Mouse (Mus musculus): Measurements from ENCODE around the gene Hyou1. TPM values are rescaled to one million over a fixed set of nuclear protein-coding genes. Genes with fewer than 3 reads are reported as not detected.
"Not testable (repeated sequence)": the region's sequence is repeated elsewhere in the genome, so short reads cannot be mapped to it uniquely, and the experiment has no call there.

Gene Hyou1
- polyA plus RNA-seq, 1 experiment from 2014 or later, result 33.8 TPM

GRCm38 (mm10) chr9:44347166-44347565 lies 32.1 kb upstream of the Hyou1 start:
- H3K36me3 ChIP-seq (ENCODE audit: control insufficient read depth, insufficient read depth, low read length), result peaks cover 22% of the 10 kb centered on the region
- WGBS, result 86% methylated on average over 9 of the region's 9 CpGs

GRCm38 (mm10) chr9:44347621-44348020 lies 31.7 kb upstream of the Hyou1 start:
- no peak for ATAC-seq (ENCODE audit: insufficient read depth, low FRiP score)
- Histone ChIP-seq H3K27me3 (ENCODE audit: control insufficient read depth, insufficient read depth, low read length) (no peaks in the 10 kb centered on the region), H3K36me3 (ENCODE audit: control insufficient read depth, insufficient read depth, low read length) (peaks cover 27% of the 10 kb centered on the region), H3K4me3 (replicated peaks; ENCODE audit: low read length) (no peak overlapping the region), H3K9ac (ENCODE audit: low read length) (no peak overlapping the region), H3K4me1 (ENCODE audit: control insufficient read depth, insufficient read depth, low read length) (peaks cover 7% of the 10 kb centered on the region; the same call in 1 of the 2 replicates), H3K4me2 (ENCODE audit: low read depth, low read length) (no peak overlapping the region), H3K9me3 (replicated peaks; ENCODE audit: control insufficient read depth, low read length) (no peaks in the 10 kb centered on the region), H3K27ac (ENCODE audit: low read length) (no peak overlapping the region)
- 85% methylated on average over 4 of the region's 4 CpGs for WGBS

More at GRCm38 (mm10) chr9:44347166-44347565, 32.1 kb upstream of the Hyou1 start:
- ATAC-seq (ENCODE audit: insufficient read depth, low FRiP score), result no peak
- Histone ChIP-seq H3K9ac (ENCODE audit: low read length) (no peak overlapping the region), H3K4me1 (ENCODE audit: control insufficient read depth, insufficient read depth, low read length) (peaks cover 12% of the 10 kb centered on the region; the same call in 1 of the 2 replicates), H3K27ac (ENCODE audit: low read length) (no peak overlapping the region), H3K9me3 (replicated peaks; ENCODE audit: control insufficient read depth, low read length) (no peaks in the 10 kb centered on the region), H3K27me3 (ENCODE audit: control insufficient read depth, insufficient read depth, low read length) (no peaks in the 10 kb centered on the region), H3K4me3 (replicated peaks; ENCODE audit: low read length) (no peak overlapping the region), H3K4me2 (ENCODE audit: low read depth, low read length) (no peak overlapping the region)

- no peak for ATAC-seq (ENCODE audit: insufficient read depth, low FRiP score)
- 94% methylated on average over 4 of the region's 4 CpGs for WGBS
- no peaks in the 10 kb centered on the region for H3K9me3 ChIP-seq (replicated peaks; ENCODE audit: control insufficient read depth, low read length)
- H3K27me3 ChIP-seq (ENCODE audit: control insufficient read depth, insufficient read depth, low read length), result no peaks in the 10 kb centered on the region
- no peak overlapping the region for H3K4me3 ChIP-seq (replicated peaks; ENCODE audit: low read length)
- no peaks in the 10 kb centered on the region; the same call in 1 of the 2 replicates for H3K4me1 ChIP-seq (ENCODE audit: control insufficient read depth, insufficient read depth, low read length)
- peaks cover 35% of the 10 kb centered on the region for H3K36me3 ChIP-seq (ENCODE audit: control insufficient read depth, insufficient read depth, low read length)
- no peak overlapping the region for H3K9ac ChIP-seq (ENCODE audit: low read length)
- no peak overlapping the region for H3K27ac ChIP-seq (ENCODE audit: low read length)
- H3K4me2 ChIP-seq (ENCODE audit: low read depth, low read length), result no peak overlapping the region
Observed at GRCm38 (mm10) chr9:44348546-44348945, 30.7 kb upstream of the Hyou1 start.

- Histone ChIP-seq H3K36me3 (ENCODE audit: control insufficient read depth, insufficient read depth, low read length) (peaks cover 58% of the 10 kb centered on the region), H3K9ac (ENCODE audit: low read length) (no peak overlapping the region), H3K27me3 (ENCODE audit: control insufficient read depth, insufficient read depth, low read length) (no peaks in the 10 kb centered on the region), H3K4me3 (replicated peaks; ENCODE audit: low read length) (no peak overlapping the region), H3K9me3 (replicated peaks; ENCODE audit: control insufficient read depth, low read length) (no peaks in the 10 kb centered on the region), H3K4me1 (ENCODE audit: control insufficient read depth, insufficient read depth, low read length) (no peaks in the 10 kb centered on the region), H3K27ac (ENCODE audit: low read length) (no peak overlapping the region), H3K4me2 (ENCODE audit: low read depth, low read length) (no peak overlapping the region)
- no peak for ATAC-seq (ENCODE audit: insufficient read depth, low FRiP score)
- WGBS, result 92% methylated on average over 4 of the region's 4 CpGs
Observed at GRCm38 (mm10) chr9:44351396-44351795, 27.9 kb upstream of the Hyou1 start.

GRCm38 (mm10) chr9:44352337-44352736 lies 27.0 kb upstream of the Hyou1 start:
- no peak for ATAC-seq (ENCODE audit: insufficient read depth, low FRiP score)
- peaks cover 65% of the 10 kb centered on the region for H3K36me3 ChIP-seq (ENCODE audit: control insufficient read depth, insufficient read depth, low read length)
- H3K4me3 ChIP-seq (replicated peaks; ENCODE audit: low read length), result no peak overlapping the region
- H3K27me3 ChIP-seq (ENCODE audit: control insufficient read depth, insufficient read depth, low read length), result no peaks in the 10 kb centered on the region
- no peaks in the 10 kb centered on the region for H3K4me1 ChIP-seq (ENCODE audit: control insufficient read depth, insufficient read depth, low read length)
- no peak overlapping the region for H3K27ac ChIP-seq (ENCODE audit: low read length)
- WGBS, result 85% methylated on average over 10 of the region's 10 CpGs
- H3K4me2 ChIP-seq (ENCODE audit: low read depth, low read length), result no peak overlapping the region
- no peaks in the 10 kb centered on the region for H3K9me3 ChIP-seq (replicated peaks; ENCODE audit: control insufficient read depth, low read length)
- no peak overlapping the region for H3K9ac ChIP-seq (ENCODE audit: low read length)

- no peak for ATAC-seq (ENCODE audit: insufficient read depth, low FRiP score)
- no peaks in the 10 kb centered on the region for H3K9me3 ChIP-seq (replicated peaks; ENCODE audit: control insufficient read depth, low read length)
- H3K27me3 ChIP-seq (ENCODE audit: control insufficient read depth, insufficient read depth, low read length), result no peaks in the 10 kb centered on the region
- H3K36me3 ChIP-seq (ENCODE audit: control insufficient read depth, insufficient read depth, low read length), result peaks cover 66% of the 10 kb centered on the region
- H3K4me2 ChIP-seq (ENCODE audit: low read depth, low read length), result no peak overlapping the region
- H3K27ac ChIP-seq (ENCODE audit: low read length), result no peak overlapping the region
- no peaks in the 10 kb centered on the region for H3K4me1 ChIP-seq (ENCODE audit: control insufficient read depth, insufficient read depth, low read length)
- no peak overlapping the region for H3K9ac ChIP-seq (ENCODE audit: low read length)
- H3K4me3 ChIP-seq (replicated peaks; ENCODE audit: low read length), result no peak overlapping the region
- 86% methylated on average over 6 of the region's 6 CpGs for WGBS
Observed at GRCm38 (mm10) chr9:44353142-44353541, 26.1 kb upstream of the Hyou1 start.

GRCm38 (mm10) chr9:44357207-44357606 lies 22.1 kb upstream of the Hyou1 start:
- Histone ChIP-seq H3K27ac (ENCODE audit: low read length) (no peak overlapping the region), H3K9me3 (replicated peaks; ENCODE audit: control insufficient read depth, low read length) (no peaks in the 10 kb centered on the region), H3K9ac (ENCODE audit: low read length) (no peak overlapping the region), H3K4me2 (ENCODE audit: low read depth, low read length) (no peak overlapping the region), H3K27me3 (ENCODE audit: control insufficient read depth, insufficient read depth, low read length) (no peaks in the 10 kb centered on the region), H3K4me3 (replicated peaks; ENCODE audit: low read length) (no peak overlapping the region), H3K4me1 (ENCODE audit: control insufficient read depth, insufficient read depth, low read length) (peaks cover 8% of the 10 kb centered on the region), H3K36me3 (ENCODE audit: control insufficient read depth, insufficient read depth, low read length) (peaks cover 57% of the 10 kb centered on the region)
- ATAC-seq (ENCODE audit: insufficient read depth, low FRiP score), result no peak
- WGBS, result 69% methylated on average over 4 of the region's 4 CpGs

GRCm38 (mm10) chr9:44361190-44361917 lies 17.9 kb upstream of the Hyou1 start, which contains the start of gene Vps11:
Gene Vps11 (minus strand): TSS chr9:44361670.
- Histone ChIP-seq H3K4me2 (ENCODE audit: low read depth, low read length) (peak within 1 kb of the TSS; percentile 78), H3K27ac (ENCODE audit: low read length) (peak within 1 kb of the TSS; percentile 72), H3K9me3 (replicated peaks; ENCODE audit: control insufficient read depth, low read length) (no peaks in the 10 kb centered on the region), H3K4me3 (replicated peaks; ENCODE audit: low read length) (peak within 1 kb of the TSS; percentile 81), H3K27me3 (ENCODE audit: control insufficient read depth, insufficient read depth, low read length) (no peaks in the 10 kb centered on the region), H3K9ac (ENCODE audit: low read length) (peak within 1 kb of the TSS; percentile 80), H3K4me1 (ENCODE audit: control insufficient read depth, insufficient read depth, low read length) (peaks cover 8% of the 10 kb centered on the region), H3K36me3 (ENCODE audit: control insufficient read depth, insufficient read depth, low read length) (peaks cover 22% of the 10 kb centered on the region)
- peak; percentile 94 for ATAC-seq (ENCODE audit: insufficient read depth, low FRiP score)
- WGBS, result under 1% methylated on average over 44 of the region's 44 CpGs

- peak overlapping the region; percentile 56 for H3K9ac ChIP-seq (ENCODE audit: low read length)
- ATAC-seq (ENCODE audit: insufficient read depth, low FRiP score), result peak; percentile 39; the same call in 1 of the 2 replicates
- H3K27ac ChIP-seq (ENCODE audit: low read length), result peak overlapping the region; percentile 53
- H3K27me3 ChIP-seq (ENCODE audit: control insufficient read depth, insufficient read depth, low read length); H3K4me1 ChIP-seq (ENCODE audit: control insufficient read depth, insufficient read depth, low read length); H3K9me3 ChIP-seq (replicated peaks; ENCODE audit: control insufficient read depth, low read length): not testable (repeated sequence)
- peak overlapping the region; percentile 81 for H3K4me3 ChIP-seq (replicated peaks; ENCODE audit: low read length)
- H3K36me3 ChIP-seq (ENCODE audit: control insufficient read depth, insufficient read depth, low read length), result peaks cover 16% of the 10 kb centered on the region
- 37% methylated on average over 4 of the region's 4 CpGs for WGBS
- H3K4me2 ChIP-seq (ENCODE audit: low read depth, low read length), result peak overlapping the region; percentile 78
Observed at GRCm38 (mm10) chr9:44361931-44362330, 17.4 kb upstream of the Hyou1 start.
